Mouse (Mus musculus) limb, embryonic 13.5 days (tissue): ENCODE data around the gene Dnaic2. TPM values are rescaled to one million over a fixed set of nuclear protein-coding genes. Genes with fewer than 3 reads are reported as not detected.

Experiments
- ATAC-seq: fragments of 200-750 bp; cut with Nextera tagmentation; 2 replicates; pipeline ENCODE4 v1.8.0; 2017; ENCODE audit warnings: low read depth, moderate number of reproducible peaks, moderate TSS enrichment; ENCODE audit not compliant: low FRiP score
- H3K27ac ChIP-seq: fragments of 300-500 bp; sonication (generic); 2 replicates; pipeline ENCODE4 v1.5.1; 2015; ENCODE audit warnings: inconsistent platforms, mild to moderate bottlenecking, moderate library complexity
- H3K27me3 ChIP-seq: fragments of 300-500 bp; sonication (generic); 2 replicates; pipeline ENCODE4 v1.6.1; 2015; ENCODE audit warnings: mild to moderate bottlenecking, inconsistent platforms
- H3K36me3 ChIP-seq: fragments of 300-500 bp; sonication (generic); 2 replicates; pipeline ENCODE4 v1.6.1; 2015; ENCODE audit warnings: inconsistent platforms, mild to moderate bottlenecking, moderate library complexity
- H3K4me1 ChIP-seq: fragments of 300-500 bp; sonication (generic); 2 replicates; pipeline ENCODE4 v1.6.1; 2015; ENCODE audit warnings: inconsistent platforms
- H3K4me2 ChIP-seq: fragments of 300-500 bp; sonication (generic); replicated peaks from 2 replicates; pipeline ENCODE4 v1.6.1; 2015; ENCODE audit warnings: inconsistent platforms, mild to moderate bottlenecking, moderate library complexity
- H3K4me3 ChIP-seq: fragments of 300-500 bp; sonication (generic); 2 replicates; pipeline ENCODE4 v1.5.1; 2015; ENCODE audit warnings: moderate library complexity, mild to moderate bottlenecking, inconsistent platforms
- H3K9ac ChIP-seq: fragments of 300-500 bp; sonication (generic); 2 replicates; pipeline ENCODE4 v1.6.1; 2015; ENCODE audit warnings: mild to moderate bottlenecking, inconsistent platforms
- H3K9me3 ChIP-seq: fragments of 300-500 bp; sonication (generic); 2 replicates; pipeline ENCODE4 v1.6.1; 2016; ENCODE audit warnings: inconsistent platforms
- WGBS: fragments of 180-500 bp; shearing (Covaris S2); methylation state at CpG from one replicate; pipeline ENCODE4 v1.1.7; 2015; 5-methylcytosine and 5-hydroxymethylcytosine counted together
- polyA plus RNA-seq: library from polyadenylated mRNA; unstranded; fragments of >200 nt; fragmentation: Nextera tagmentation; extraction: Ambion mirVana; gene quantifications from 2 replicates; pipeline ENCODE4 v1.2.1, GENCODE M21; 2015

Gene Dnaic2
- 0.83 and 0.95 TPM in 2 replicates for polyA plus RNA-seq

GRCm38 (mm10) chr11:114726965-114727825 lies at the start of gene Dnaic2:
Gene Dnaic2 (plus strand): TSS chr11:114727408.
- Histone ChIP-seq H3K27ac (no peak within 1 kb of the TSS; the same call in 1 of the 2 replicates), H3K36me3 (no peaks in the 10 kb centered on the region), H3K4me2 (peak within 1 kb of the TSS; percentile 64), H3K4me1 (peaks cover 31% of the 10 kb centered on the region), H3K4me3 (peak within 1 kb of the TSS; percentile 33), H3K9ac (0 out of 2 replicates have a peak within 1 kb of the TSS, but pooled peaks have one; percentile 20), H3K9me3 (no peaks in the 10 kb centered on the region), H3K27me3 (peaks cover 10% of the 10 kb centered on the region; the same call in 1 of the 2 replicates)
- WGBS, result 11% methylated on average over 34 of the region's 34 CpGs
- ATAC-seq, result peak; percentile 82

GRCm38 (mm10) chr11:114679582-114679981 lies 47.6 kb upstream of the Dnaic2 start:
- no peak overlapping the region for H3K4me2 ChIP-seq
- no peak overlapping the region for H3K4me3 ChIP-seq
- H3K27me3 ChIP-seq, result 0 out of 2 replicates have a peak, but pooled peaks cover 5% of the 10 kb centered on the region
- no peak overlapping the region for H3K9ac ChIP-seq
- no peak overlapping the region for H3K27ac ChIP-seq
- ATAC-seq, result no peak
- H3K36me3 ChIP-seq, result no peaks in the 10 kb centered on the region
- H3K9me3 ChIP-seq, result no peaks in the 10 kb centered on the region
- 70% methylated on average over 8 of the region's 8 CpGs for WGBS
- peaks cover 43% of the 10 kb centered on the region for H3K4me1 ChIP-seq

GRCm38 (mm10) chr11:114680291-114680690 lies 46.9 kb upstream of the Dnaic2 start:
- Histone ChIP-seq H3K27me3 (0 out of 2 replicates have a peak, but pooled peaks cover 5% of the 10 kb centered on the region), H3K4me2 (no peak overlapping the region), H3K9me3 (no peaks in the 10 kb centered on the region), H3K36me3 (no peaks in the 10 kb centered on the region), H3K27ac (no peak overlapping the region), H3K9ac (no peak overlapping the region), H3K4me3 (no peak overlapping the region), H3K4me1 (peaks cover 44% of the 10 kb centered on the region)
- no peak for ATAC-seq
- 66% methylated on average over 10 of the region's 10 CpGs for WGBS

GRCm38 (mm10) chr11:114681054-114681453 lies 46.2 kb upstream of the Dnaic2 start:
- WGBS, result 65% methylated on average over 5 of the region's 5 CpGs
- Histone ChIP-seq H3K36me3 (no peaks in the 10 kb centered on the region), H3K27ac (no peak overlapping the region), H3K27me3 (0 out of 2 replicates have a peak, but pooled peaks cover 5% of the 10 kb centered on the region), H3K4me1 (peaks cover 39% of the 10 kb centered on the region), H3K9ac (no peak overlapping the region), H3K9me3 (no peaks in the 10 kb centered on the region), H3K4me2 (no peak overlapping the region), H3K4me3 (no peak overlapping the region)
- ATAC-seq, result no peak

- H3K36me3 ChIP-seq, result no peaks in the 10 kb centered on the region
- H3K4me3 ChIP-seq, result no peak overlapping the region
- H3K9me3 ChIP-seq, result no peaks in the 10 kb centered on the region
- no peak overlapping the region for H3K4me2 ChIP-seq
- no peak overlapping the region for H3K27ac ChIP-seq
- WGBS, result 88% methylated on average over 13 of the region's 13 CpGs
- H3K27me3 ChIP-seq, result no peaks in the 10 kb centered on the region
- no peak for ATAC-seq
- no peak overlapping the region for H3K9ac ChIP-seq
- peaks cover 26% of the 10 kb centered on the region for H3K4me1 ChIP-seq
Measured at GRCm38 (mm10) chr11:114682321-114682900, 44.8 kb upstream of the Dnaic2 start.

GRCm38 (mm10) chr11:114683029-114683721 lies 44.0 kb upstream of the Dnaic2 start:
- peaks cover 30% of the 10 kb centered on the region for H3K4me1 ChIP-seq
- H3K4me3 ChIP-seq, result no peak overlapping the region
- WGBS, result 86% methylated on average over 10 of the region's 10 CpGs
- H3K36me3 ChIP-seq, result no peaks in the 10 kb centered on the region
- no peak overlapping the region for H3K4me2 ChIP-seq
- H3K9ac ChIP-seq, result no peak overlapping the region
- H3K27me3 ChIP-seq, result no peaks in the 10 kb centered on the region
- no peak overlapping the region for H3K27ac ChIP-seq
- ATAC-seq, result no peak
- H3K9me3 ChIP-seq, result no peaks in the 10 kb centered on the region

- Histone ChIP-seq H3K9me3 (no peaks in the 10 kb centered on the region), H3K4me3 (no peak overlapping the region), H3K36me3 (no peaks in the 10 kb centered on the region), H3K27me3 (no peaks in the 10 kb centered on the region), H3K4me2 (no peak overlapping the region), H3K27ac (no peak overlapping the region), H3K4me1 (peaks cover 30% of the 10 kb centered on the region), H3K9ac (no peak overlapping the region)
- 71% methylated on average over 20 of the region's 20 CpGs for WGBS
- no peak for ATAC-seq
Measured at GRCm38 (mm10) chr11:114683722-114684621, 43.2 kb upstream of the Dnaic2 start.

GRCm38 (mm10) chr11:114684627-114685373 lies 42.4 kb upstream of the Dnaic2 start:
- Histone ChIP-seq H3K36me3 (peaks cover 2% of the 10 kb centered on the region; the same call in 1 of the 2 replicates), H3K27me3 (no peaks in the 10 kb centered on the region), H3K4me2 (no peak overlapping the region), H3K4me1 (peaks cover 23% of the 10 kb centered on the region), H3K9ac (0 out of 2 replicates have a peak overlapping the region, but pooled peaks have one; percentile 19), H3K9me3 (no peaks in the 10 kb centered on the region), H3K4me3 (no peak overlapping the region), H3K27ac (no peak overlapping the region)
- 0 out of 2 replicates have a peak, but pooled peaks have one; percentile 34 for ATAC-seq
- WGBS, result 56% methylated on average over 14 of the region's 14 CpGs

- Histone ChIP-seq H3K36me3 (peaks cover 9% of the 10 kb centered on the region), H3K4me2 (no peak overlapping the region), H3K4me1 (peaks cover 19% of the 10 kb centered on the region), H3K27me3 (no peaks in the 10 kb centered on the region), H3K9me3 (no peaks in the 10 kb centered on the region), H3K9ac (no peak overlapping the region), H3K4me3 (no peak overlapping the region), H3K27ac (no peak overlapping the region)
- ATAC-seq, result no peak
- WGBS, result 81% methylated on average over 9 of the region's 9 CpGs
Measured at GRCm38 (mm10) chr11:114685526-114686040, 41.6 kb upstream of the Dnaic2 start.

GRCm38 (mm10) chr11:114686221-114686959 lies 40.8 kb upstream of the Dnaic2 start:
- Histone ChIP-seq H3K9ac (no peak overlapping the region), H3K4me2 (no peak overlapping the region), H3K27me3 (no peaks in the 10 kb centered on the region), H3K9me3 (no peaks in the 10 kb centered on the region), H3K4me3 (no peak overlapping the region), H3K27ac (no peak overlapping the region), H3K4me1 (peaks cover 19% of the 10 kb centered on the region), H3K36me3 (peaks cover 11% of the 10 kb centered on the region)
- no peak for ATAC-seq
- 87% methylated on average over 16 of the region's 16 CpGs for WGBS
